Mouse (Mus musculus): ENCODE results near the gene Ankrd40.

- TF ChIP-seq CTCF (IDR thresholded peaks at IDR 0.05; ENCODE audit: low read depth) (no peak), EP300 (IDR thresholded peaks at IDR 0.05; ENCODE audit: low read depth) (no peak)
Observed at GRCm38 (mm10) chr11:94385977-94386771, 58.4 kb downstream of the Ankrd40 start.
